Mouse (Mus musculus): ENCODE measurements around the gene Olfr1462. TPM values are rescaled to one million over a fixed set of nuclear protein-coding genes. Genes with fewer than 3 reads are reported as not detected.

Olfr1462 gene
- not detected for total RNA-seq (2023)

GRCm38 (mm10) chr19:13185434-13185833 is at the start of gene Olfr1462:
Gene Olfr1462, plus strand, starts transcription at chr19:13185734.

GRCm38 (mm10) chr19:13149449-13149848 is 36.1 kb upstream of the Olfr1462 start, which contains the start of gene Olfr1459:
Gene Olfr1459, minus strand, starts transcription at chr19:13149549.

GRCm38 (mm10) chr19:13162700-13163099 is 22.8 kb upstream of the Olfr1462 start, which contains the start of gene Olfr1461:
Gene Olfr1461, plus strand, starts transcription at chr19:13163000.

GRCm38 (mm10) chr19:13231028-13231427 is 45.5 kb downstream of the Olfr1462 start, which contains the start of gene Olfr1463:
Gene Olfr1463, plus strand, starts transcription at chr19:13231328.

Other genes with a start within 250 kb of the Olfr1462 start
- gene Olfr1450, start 235.5 kb upstream of the Olfr1462 start, total RNA-seq (2023) = not detected
- not detected for gene Olfr1451, start 190.7 kb upstream of the Olfr1462 start, total RNA-seq (2023)
- gene Olfr1453, start 157.4 kb upstream of the Olfr1462 start, total RNA-seq (2023) = not detected
- not detected for gene Olfr1454, start 125.1 kb upstream of the Olfr1462 start, total RNA-seq (2023)
- not detected for gene Olfr1457, start 87.8 kb upstream of the Olfr1462 start, total RNA-seq (2023)
- not detected for gene Olfr1458, start 79.0 kb upstream of the Olfr1462 start, total RNA-seq (2023)
- gene Olfr1459, start 36.2 kb upstream of the Olfr1462 start, total RNA-seq (2023) = under 1 TPM in 1 of 2 experiments, not detected in 1; 0.12 TPM
- not detected for gene Olfr1461, start 22.7 kb upstream of the Olfr1462 start, total RNA-seq (2023)
- not detected for gene Olfr1463, start 45.6 kb downstream of the Olfr1462 start, total RNA-seq (2023)
- gene Olfr1465, start 129.8 kb downstream of the Olfr1462 start, total RNA-seq (2023) = not detected
- gene Olfr1466, start 153.1 kb downstream of the Olfr1462 start, total RNA-seq (2023) = not detected
- not detected for gene Olfr1467, start 176.5 kb downstream of the Olfr1462 start, total RNA-seq (2023)
- not detected for gene Olfr1469, start 222.1 kb downstream of the Olfr1462 start, total RNA-seq (2023)